Mouse (Mus musculus) stomach, postnatal 0 days (tissue): ENCODE data around the gene Fam83g. TPM values are rescaled to one million over a fixed set of nuclear protein-coding genes. Genes with fewer than 3 reads are reported as not detected.
A peak's percentile ranks its signal among the peaks of the same experiment; 100 is the strongest.

ENCODE experiments used
- ATAC-seq: fragments of 200-750 bp; cut with Nextera tagmentation; 2 replicates; pipeline ENCODE4 v1.8.0; 2017; ENCODE audit not compliant: low FRiP score, low TSS enrichment
- DNase-seq: peaks from one replicate; pipeline ENCODE4 v3.0.0-alpha.2; 2016; ENCODE audit warnings: low spot score
- H3K27ac ChIP-seq: fragments of 300-500 bp; sonication (generic); replicated peaks from 2 replicates; pipeline ENCODE4 v1.5.1; 2014; ENCODE audit warnings: mild to moderate bottlenecking, control low read depth
- H3K27me3 ChIP-seq: fragments of 300-500 bp; sonication (generic); 2 replicates; pipeline ENCODE4 v1.6.1; 2014; ENCODE audit warnings: low read length; ENCODE audit not compliant: control insufficient read depth, insufficient read depth
- H3K36me3 ChIP-seq: fragments of 300-500 bp; sonication (generic); 2 replicates; pipeline ENCODE4 v1.6.1; 2014; ENCODE audit warnings: low read length, mixed read lengths; ENCODE audit not compliant: control insufficient read depth, insufficient read depth
- H3K4me1 ChIP-seq: fragments of 300-500 bp; sonication (generic); replicated peaks from 2 replicates; pipeline ENCODE4 v1.6.1; 2014; ENCODE audit warnings: antibody characterized with exemption; ENCODE audit not compliant: control insufficient read depth, insufficient read depth
- H3K4me2 ChIP-seq: fragments of 300-500 bp; sonication (generic); replicated peaks from 2 replicates; pipeline ENCODE4 v1.6.1; 2014; ENCODE audit warnings: low read depth, mild to moderate bottlenecking, control low read depth, moderate library complexity
- H3K4me3 ChIP-seq: fragments of 300-500 bp; sonication (generic); 2 replicates; pipeline ENCODE4 v1.5.1; 2014; ENCODE audit warnings: low read depth, low read length, control low read depth
- H3K9ac ChIP-seq: fragments of 300-500 bp; sonication (generic); 2 replicates; pipeline ENCODE4 v1.6.1; 2014; ENCODE audit warnings: mild to moderate bottlenecking, low read length, control low read depth, mixed read lengths
- H3K9me3 ChIP-seq: fragments of 300-500 bp; sonication (generic); 2 replicates; pipeline ENCODE4 v1.6.1; 2016; ENCODE audit warnings: low read length; ENCODE audit not compliant: control insufficient read depth
- CTCF ChIP-seq: IDR thresholded peaks from 2 replicates; pipeline ENCODE4 v1.5.1; 2016; ENCODE audit warnings: antibody characterized with exemption, low read depth, mild to moderate bottlenecking, moderate library complexity
- EP300 ChIP-seq: optimal IDR thresholded peaks from 2 replicates; pipeline ENCODE3; 2016; ENCODE audit warnings: antibody characterized with exemption
- WGBS: fragments of 180-500 bp; shearing (Covaris S2); extraction: QIAGEN DNeasy Blood & Tissue Kit; methylation state at CpG from one replicate; pipeline ENCODE4 v1.1.7; 2014; 5-methylcytosine and 5-hydroxymethylcytosine counted together
- polyA plus RNA-seq: library from polyadenylated mRNA; unstranded; fragments of >200 nt; fragmentation: Nextera tagmentation; extraction: Ambion mirVana; gene quantifications from 2 replicates; pipeline ENCODE4 v1.2.1, GENCODE M21; 2015

Gene Fam83g
- polyA plus RNA-seq, 1 experiment from 2014 or later, result 4.5 TPM

- no peak for DNase-seq
- Histone ChIP-seq H3K9me3 (no peaks in the 10 kb centered on the region), H3K4me2 (no peak overlapping the region), H3K27ac (no peak overlapping the region), H3K36me3 (no peaks in the 10 kb centered on the region), H3K4me1 (no peaks in the 10 kb centered on the region), H3K9ac (no peak overlapping the region), H3K27me3 (no peaks in the 10 kb centered on the region), H3K4me3 (no peak overlapping the region)
- 97% methylated on average over 2 of the region's 2 CpGs for WGBS
- no peak for ATAC-seq
- TF ChIP-seq EP300 (no peak), CTCF (no peak)
Observed at GRCm38 (mm10) chr11:61705581-61705980, 21.7 kb downstream of the Fam83g start.

- no peaks in the 10 kb centered on the region for H3K36me3 ChIP-seq
- WGBS, result 45% methylated on average over 4 of the region's 4 CpGs
- no peak overlapping the region for H3K9ac ChIP-seq
- H3K27ac ChIP-seq, result no peak overlapping the region
- no peak overlapping the region for H3K4me3 ChIP-seq
- H3K4me2 ChIP-seq, result no peak overlapping the region
- no peak for TF ChIP-seq EP300
- TF ChIP-seq CTCF, result no peak
- H3K4me1 ChIP-seq, result no peaks in the 10 kb centered on the region
- no peaks in the 10 kb centered on the region for H3K27me3 ChIP-seq
- DNase-seq, result no peak
- ATAC-seq, result no peak
- H3K9me3 ChIP-seq, result no peaks in the 10 kb centered on the region
Observed at GRCm38 (mm10) chr11:61706232-61706631, 22.3 kb downstream of the Fam83g start.

- 55% methylated on average over 3 of the region's 3 CpGs for WGBS
- ATAC-seq, result 0 out of 2 replicates have a peak, but pooled peaks have one; percentile 12
- no peak overlapping the region for H3K27ac ChIP-seq
Observed at GRCm38 (mm10) chr11:61708928-61709327, 25.0 kb downstream of the Fam83g start.

GRCm38 (mm10) chr11:61713157-61713855 lies 29.4 kb downstream of the Fam83g start:
- Histone ChIP-seq H3K4me3 (no peak overlapping the region), H3K9me3 (no peaks in the 10 kb centered on the region), H3K27ac (no peak overlapping the region), H3K4me2 (no peak overlapping the region), H3K27me3 (no peaks in the 10 kb centered on the region), H3K9ac (no peak overlapping the region), H3K4me1 (no peaks in the 10 kb centered on the region), H3K36me3 (no peaks in the 10 kb centered on the region)
- WGBS, result 61% methylated on average over 15 of the region's 15 CpGs
- TF ChIP-seq EP300 (no peak), CTCF (no peak)
- DNase-seq (no peak), ATAC-seq (no peak)

More at GRCm38 (mm10) chr11:61708928-61709327, 25.0 kb downstream of the Fam83g start:
- no peak overlapping the region for H3K9ac ChIP-seq
- no peaks in the 10 kb centered on the region for H3K27me3 ChIP-seq
- H3K9me3 ChIP-seq, result no peaks in the 10 kb centered on the region
- H3K4me3 ChIP-seq, result no peak overlapping the region
- no peaks in the 10 kb centered on the region for H3K4me1 ChIP-seq
- TF ChIP-seq CTCF, result peak; percentile 27; the same call in 1 of the 2 replicates
- no peak for TF ChIP-seq EP300
- H3K4me2 ChIP-seq, result no peak overlapping the region
- DNase-seq, result no peak
- no peaks in the 10 kb centered on the region for H3K36me3 ChIP-seq

GRCm38 (mm10) chr11:61714346-61715117 lies 30.6 kb downstream of the Fam83g start:
- Histone ChIP-seq H3K9me3 (no peaks in the 10 kb centered on the region), H3K9ac (no peak overlapping the region), H3K4me3 (no peak overlapping the region), H3K27me3 (no peaks in the 10 kb centered on the region), H3K36me3 (no peaks in the 10 kb centered on the region), H3K4me1 (no peaks in the 10 kb centered on the region), H3K4me2 (no peak overlapping the region), H3K27ac (no peak overlapping the region)
- WGBS, result 45% methylated on average over 11 of the region's 11 CpGs
- no peak for TF ChIP-seq EP300
- TF ChIP-seq CTCF, result peak; percentile 96
- ATAC-seq (peak; percentile 82), DNase-seq (peak; percentile 74)

DNA sequence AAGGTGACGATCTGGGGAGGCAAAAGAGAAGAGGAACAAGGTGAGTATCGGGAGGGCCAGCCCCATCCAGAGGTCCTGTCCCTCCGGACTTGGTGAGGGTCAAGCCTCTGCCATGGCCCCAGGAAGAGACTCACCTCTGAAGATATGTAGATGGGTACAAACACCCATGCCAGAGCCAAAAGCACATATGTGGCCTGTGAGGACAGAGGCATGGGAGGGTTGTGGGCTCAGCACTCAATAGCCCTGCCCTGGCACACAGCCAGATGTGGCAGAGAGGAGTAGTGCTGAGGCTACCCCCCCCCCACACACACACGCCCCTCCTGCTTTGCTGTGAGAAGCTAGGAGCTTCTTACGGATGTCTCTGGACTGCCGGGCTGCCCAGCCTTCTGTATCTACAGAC lies 31.2 kb downstream of the Fam83g start:
- no peak overlapping the region for H3K9ac ChIP-seq
- ATAC-seq, result no peak

More for the DNA sequence above, 31.2 kb downstream of the Fam83g start:
- Histone ChIP-seq H3K4me2 (no peak overlapping the region), H3K9me3 (no peaks in the 10 kb centered on the region), H3K4me3 (no peak overlapping the region), H3K27me3 (no peaks in the 10 kb centered on the region), H3K27ac (no peak overlapping the region), H3K4me1 (no peaks in the 10 kb centered on the region), H3K36me3 (no peaks in the 10 kb centered on the region)
- TF ChIP-seq EP300 (no peak), CTCF (no peak)
- 62% methylated on average over 6 of the region's 6 CpGs for WGBS
- DNase-seq, result no peak
